Mouse (Mus musculus): ENCODE results near the gene Tinf2. TPM values are rescaled to one million over a fixed set of nuclear protein-coding genes. Genes with fewer than 3 reads are reported as not detected.

The Tinf2 gene
- polyA plus RNA-seq, 1 experiment from 2014 or later = 25.3 TPM

GRCm38 (mm10) chr14:55721700-55722437 lies 40.2 kb upstream of the Tinf2 start, which contains the start of gene Rabggta:
Rabggta (minus strand) TSS chr14:55722263.
- WGBS = under 1% methylated on average over 50 of the region's 50 CpGs
- no peaks in the 10 kb centered on the region for H3K9me3 ChIP-seq (ENCODE audit: control insufficient read depth, low read length)
- H3K27ac ChIP-seq (ENCODE audit: low read depth, low read length) = peak within 1 kb of the TSS; percentile 84
- H3K4me1 ChIP-seq (ENCODE audit: control insufficient read depth, insufficient read depth, low read depth, low read length) = peaks cover 8% of the 10 kb centered on the region
- H3K36me3 ChIP-seq (ENCODE audit: control insufficient read depth, insufficient read depth, low read length) = peaks cover 9% of the 10 kb centered on the region
- peak within 1 kb of the TSS; percentile 73 for H3K4me3 ChIP-seq (ENCODE audit: low read length)
- peak within 1 kb of the TSS; percentile 55 for H3K4me2 ChIP-seq (ENCODE audit: low read length)
- H3K27me3 ChIP-seq (replicated peaks; ENCODE audit: control insufficient read depth, insufficient read depth, low read length) = no peaks in the 10 kb centered on the region
- ATAC-seq = peak; percentile 98
- H3K9ac ChIP-seq (ENCODE audit: low read depth, low read length) = peak within 1 kb of the TSS; percentile 78

GRCm38 (mm10) chr14:55721076-55721475 lies 39.5 kb upstream of the Tinf2 start:
- no peaks in the 10 kb centered on the region for H3K9me3 ChIP-seq (ENCODE audit: control insufficient read depth, low read length)
- WGBS = 77% methylated on average over 6 of the region's 6 CpGs
- H3K4me1 ChIP-seq (ENCODE audit: control insufficient read depth, insufficient read depth, low read depth, low read length) = peaks cover 8% of the 10 kb centered on the region
- peak overlapping the region; percentile 78 for H3K9ac ChIP-seq (ENCODE audit: low read depth, low read length)
- ATAC-seq = no peak
- no peak overlapping the region for H3K27ac ChIP-seq (ENCODE audit: low read depth, low read length)
- H3K27me3 ChIP-seq (replicated peaks; ENCODE audit: control insufficient read depth, insufficient read depth, low read length) = no peaks in the 10 kb centered on the region
- peak overlapping the region; percentile 73 for H3K4me3 ChIP-seq (ENCODE audit: low read length)
- peak overlapping the region; percentile 55 for H3K4me2 ChIP-seq (ENCODE audit: low read length)
- peaks cover 9% of the 10 kb centered on the region for H3K36me3 ChIP-seq (ENCODE audit: control insufficient read depth, insufficient read depth, low read length)

- H3K27ac ChIP-seq (ENCODE audit: low read depth, low read length) = no peak overlapping the region
- H3K27me3 ChIP-seq (replicated peaks; ENCODE audit: control insufficient read depth, insufficient read depth, low read length) = no peaks in the 10 kb centered on the region
- WGBS = 93% methylated on average over 12 of the region's 12 CpGs
- peak overlapping the region; percentile 55 for H3K4me2 ChIP-seq (ENCODE audit: low read length)
- ATAC-seq = no peak
- H3K4me3 ChIP-seq (ENCODE audit: low read length) = no peak overlapping the region; the same call in 1 of the 2 replicates
- no peaks in the 10 kb centered on the region for H3K9me3 ChIP-seq (ENCODE audit: control insufficient read depth, low read length)
- H3K36me3 ChIP-seq (ENCODE audit: control insufficient read depth, insufficient read depth, low read length) = peaks cover 9% of the 10 kb centered on the region
- peaks cover 8% of the 10 kb centered on the region for H3K4me1 ChIP-seq (ENCODE audit: control insufficient read depth, insufficient read depth, low read depth, low read length)
- no peak overlapping the region; the same call in 1 of the 2 replicates for H3K9ac ChIP-seq (ENCODE audit: low read depth, low read length)
Observed at GRCm38 (mm10) chr14:55720666-55721065, 39.0 kb upstream of the Tinf2 start.

GRCm38 (mm10) chr14:55719737-55720136 lies 38.1 kb upstream of the Tinf2 start:
- peaks cover 8% of the 10 kb centered on the region for H3K4me1 ChIP-seq (ENCODE audit: control insufficient read depth, insufficient read depth, low read depth, low read length)
- no peak for ATAC-seq
- 86% methylated on average over 6 of the region's 6 CpGs for WGBS
- no peaks in the 10 kb centered on the region for H3K9me3 ChIP-seq (ENCODE audit: control insufficient read depth, low read length)
- no peak overlapping the region for H3K27ac ChIP-seq (ENCODE audit: low read depth, low read length)
- no peak overlapping the region for H3K4me2 ChIP-seq (ENCODE audit: low read length)
- no peaks in the 10 kb centered on the region for H3K27me3 ChIP-seq (replicated peaks; ENCODE audit: control insufficient read depth, insufficient read depth, low read length)
- no peak overlapping the region for H3K4me3 ChIP-seq (ENCODE audit: low read length)
- peaks cover 9% of the 10 kb centered on the region for H3K36me3 ChIP-seq (ENCODE audit: control insufficient read depth, insufficient read depth, low read length)
- H3K9ac ChIP-seq (ENCODE audit: low read depth, low read length) = no peak overlapping the region

- H3K27ac ChIP-seq (ENCODE audit: low read depth, low read length) = no peak overlapping the region
- peaks cover 3% of the 10 kb centered on the region for H3K4me1 ChIP-seq (ENCODE audit: control insufficient read depth, insufficient read depth, low read depth, low read length)
- no peak overlapping the region for H3K9ac ChIP-seq (ENCODE audit: low read depth, low read length)
- 84% methylated on average over 8 of the region's 8 CpGs for WGBS
- H3K4me3 ChIP-seq (ENCODE audit: low read length) = no peak overlapping the region
- peaks cover 3% of the 10 kb centered on the region; the same call in 1 of the 2 replicates for H3K27me3 ChIP-seq (replicated peaks; ENCODE audit: control insufficient read depth, insufficient read depth, low read length)
- no peak overlapping the region for H3K4me2 ChIP-seq (ENCODE audit: low read length)
- ATAC-seq = no peak
- peaks cover 9% of the 10 kb centered on the region for H3K36me3 ChIP-seq (ENCODE audit: control insufficient read depth, insufficient read depth, low read length)
- no peaks in the 10 kb centered on the region for H3K9me3 ChIP-seq (ENCODE audit: control insufficient read depth, low read length)
Observed at GRCm38 (mm10) chr14:55716884-55717283, 35.3 kb upstream of the Tinf2 start.

- H3K4me3 ChIP-seq (ENCODE audit: low read length) = no peak overlapping the region
- 91% methylated on average over 6 of the region's 6 CpGs for WGBS
- no peaks in the 10 kb centered on the region for H3K9me3 ChIP-seq (ENCODE audit: control insufficient read depth, low read length)
- H3K9ac ChIP-seq (ENCODE audit: low read depth, low read length) = no peak overlapping the region
- no peak for ATAC-seq
- peaks cover 3% of the 10 kb centered on the region; the same call in 1 of the 2 replicates for H3K27me3 ChIP-seq (replicated peaks; ENCODE audit: control insufficient read depth, insufficient read depth, low read length)
- H3K4me1 ChIP-seq (ENCODE audit: control insufficient read depth, insufficient read depth, low read depth, low read length) = peaks cover 3% of the 10 kb centered on the region
- H3K27ac ChIP-seq (ENCODE audit: low read depth, low read length) = no peak overlapping the region
- H3K36me3 ChIP-seq (ENCODE audit: control insufficient read depth, insufficient read depth, low read length) = peaks cover 9% of the 10 kb centered on the region
- H3K4me2 ChIP-seq (ENCODE audit: low read length) = no peak overlapping the region
Observed at GRCm38 (mm10) chr14:55716271-55716670, 34.7 kb upstream of the Tinf2 start.

- Histone ChIP-seq H3K27ac (ENCODE audit: low read depth, low read length) (no peak overlapping the region), H3K9ac (ENCODE audit: low read depth, low read length) (no peak overlapping the region), H3K36me3 (ENCODE audit: control insufficient read depth, insufficient read depth, low read length) (peaks cover 9% of the 10 kb centered on the region), H3K4me3 (ENCODE audit: low read length) (no peak overlapping the region), H3K4me2 (ENCODE audit: low read length) (no peak overlapping the region), H3K27me3 (replicated peaks; ENCODE audit: control insufficient read depth, insufficient read depth, low read length) (peaks cover 3% of the 10 kb centered on the region; the same call in 1 of the 2 replicates), H3K4me1 (ENCODE audit: control insufficient read depth, insufficient read depth, low read depth, low read length) (no peaks in the 10 kb centered on the region), H3K9me3 (ENCODE audit: control insufficient read depth, low read length) (no peaks in the 10 kb centered on the region)
- WGBS = 29% methylated on average over 6 of the region's 6 CpGs
- ATAC-seq = no peak
Observed at GRCm38 (mm10) chr14:55714893-55715292, 33.3 kb upstream of the Tinf2 start.

- H3K9me3 ChIP-seq (ENCODE audit: control insufficient read depth, low read length) = no peaks in the 10 kb centered on the region
- H3K36me3 ChIP-seq (ENCODE audit: control insufficient read depth, insufficient read depth, low read length) = peaks cover 9% of the 10 kb centered on the region
- H3K27ac ChIP-seq (ENCODE audit: low read depth, low read length) = no peak within 1 kb of the TSS
- WGBS = 34% methylated on average over 4 of the region's 4 CpGs
- H3K4me2 ChIP-seq (ENCODE audit: low read length) = no peak within 1 kb of the TSS
- peaks cover 3% of the 10 kb centered on the region; the same call in 1 of the 2 replicates for H3K27me3 ChIP-seq (replicated peaks; ENCODE audit: control insufficient read depth, insufficient read depth, low read length)
- H3K9ac ChIP-seq (ENCODE audit: low read depth, low read length) = no peak within 1 kb of the TSS
- no peak for ATAC-seq
- H3K4me3 ChIP-seq (ENCODE audit: low read length) = no peak within 1 kb of the TSS
- H3K4me1 ChIP-seq (ENCODE audit: control insufficient read depth, insufficient read depth, low read depth, low read length) = no peaks in the 10 kb centered on the region
Observed at GRCm38 (mm10) chr14:55713729-55714122, 32.1 kb upstream of the Tinf2 start, which contains the start of gene Tgm1. Tgm1 (minus strand) TSS chr14:55713926.

GRCm38 (mm10) chr14:55713007-55713728 lies 31.5 kb upstream of the Tinf2 start:
- Histone ChIP-seq H3K4me3 (ENCODE audit: low read length) (no peak overlapping the region), H3K4me1 (ENCODE audit: control insufficient read depth, insufficient read depth, low read depth, low read length) (no peaks in the 10 kb centered on the region), H3K27me3 (replicated peaks; ENCODE audit: control insufficient read depth, insufficient read depth, low read length) (peaks cover 3% of the 10 kb centered on the region; the same call in 1 of the 2 replicates), H3K4me2 (ENCODE audit: low read length) (no peak overlapping the region), H3K36me3 (ENCODE audit: control insufficient read depth, insufficient read depth, low read length) (peaks cover 5% of the 10 kb centered on the region), H3K27ac (ENCODE audit: low read depth, low read length) (no peak overlapping the region), H3K9ac (ENCODE audit: low read depth, low read length) (no peak overlapping the region), H3K9me3 (ENCODE audit: control insufficient read depth, low read length) (no peaks in the 10 kb centered on the region)
- no peak for ATAC-seq
- WGBS = 14% methylated on average over 25 of the region's 25 CpGs
